Mouse (Mus musculus): ENCODE results near the gene Nrp1. TPM values are rescaled to one million over a fixed set of nuclear protein-coding genes. Genes with fewer than 3 reads are reported as not detected.

Nrp1 gene
- polyA plus RNA-seq, 1 experiment from 2014 or later, result 8.7 TPM

DNA sequence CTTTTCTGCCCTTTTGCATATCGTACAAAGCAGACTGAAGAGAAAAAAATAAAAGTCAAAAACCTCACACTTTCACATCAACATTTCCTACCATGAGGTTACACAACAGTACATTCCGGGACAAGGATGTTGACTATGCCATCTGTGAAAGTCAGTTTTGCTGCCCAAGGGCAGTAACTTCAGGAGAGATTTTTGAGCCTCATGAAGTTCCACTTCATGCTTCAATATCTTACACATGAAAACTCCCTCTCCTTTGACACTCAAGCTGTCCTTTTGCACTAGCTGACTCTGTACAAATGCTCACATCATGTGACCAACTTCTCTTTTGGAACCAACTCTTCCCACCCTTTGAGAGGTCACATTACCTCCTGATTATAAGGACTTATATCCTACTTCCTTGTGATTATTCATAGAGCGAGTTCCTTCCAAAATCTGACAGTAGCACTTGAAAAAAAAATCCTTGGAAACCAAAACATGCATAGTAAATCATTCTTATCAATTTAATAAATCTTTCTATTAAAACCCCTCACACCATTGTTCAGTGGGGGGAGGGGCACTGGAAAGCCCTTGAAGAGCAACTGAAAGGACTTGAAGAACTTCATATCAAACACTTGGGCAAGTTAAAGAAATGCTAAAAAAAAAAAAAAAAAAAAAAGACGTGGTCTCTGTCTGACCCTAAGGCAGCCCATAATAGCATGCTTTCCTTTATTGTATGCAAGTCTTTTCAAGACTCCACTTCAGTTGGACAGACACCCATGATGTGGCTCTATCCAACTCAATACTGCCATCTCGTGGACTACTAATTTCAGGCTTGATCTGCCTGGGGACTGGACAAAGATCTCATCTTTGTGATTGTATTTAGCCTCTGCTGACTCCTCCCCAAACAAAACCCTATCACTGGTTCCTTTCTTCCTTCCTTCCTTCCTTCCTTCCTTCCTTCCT, 133.0 kb downstream of the Nrp1 start:
- Histone ChIP-seq H3K4me1 (ENCODE audit: insufficient read depth) (peaks cover 24% of the 10 kb centered on the region), H3K4me2 (ENCODE audit: low read depth, low read length) (no peak overlapping the region), H3K27ac (ENCODE audit: low read depth) (no peak overlapping the region), H3K9me3 (ENCODE audit: low read length) (no peaks in the 10 kb centered on the region), H3K27me3 (ENCODE audit: insufficient read depth, low read length) (no peaks in the 10 kb centered on the region), H3K36me3 (replicated peaks; ENCODE audit: insufficient read depth, low read length) (no peaks in the 10 kb centered on the region), H3K4me3 (ENCODE audit: low read depth, low read length) (no peak overlapping the region), H3K9ac (replicated peaks) (no peak overlapping the region)
- WGBS (ENCODE audit: insufficient replicate concordance), result 29% methylated on average over 5 of the region's 5 CpGs
- DNase-seq (peak; percentile 34), ATAC-seq (peak; percentile 60)
- no peak for TF ChIP-seq EP300 (IDR thresholded peaks at IDR 0.05; ENCODE audit: low read depth)
- peak; percentile 85 for TF ChIP-seq CTCF (IDR thresholded peaks at IDR 0.05; ENCODE audit: low read depth)

DNA sequence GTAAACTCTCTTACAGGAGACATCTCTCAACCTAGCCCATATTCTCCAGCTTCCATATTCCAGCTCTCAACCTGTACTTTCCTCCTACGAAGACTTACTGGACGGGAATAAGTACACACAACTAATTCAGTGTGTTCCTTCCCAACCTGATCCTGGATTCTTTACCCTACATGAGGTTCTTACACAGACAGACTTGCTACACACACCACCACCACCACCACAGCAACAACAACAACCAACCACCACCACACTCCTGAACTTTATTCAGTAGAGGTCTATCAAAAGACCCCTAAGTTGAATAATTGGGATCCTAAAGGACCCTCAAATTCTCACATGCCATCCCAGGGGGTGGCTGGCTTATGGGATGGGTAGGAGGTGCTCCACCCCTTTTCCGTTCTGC, 135.4 kb downstream of the Nrp1 start:
- no peak for DNase-seq
- 92% methylated on average over 3 of the region's 3 CpGs for WGBS (ENCODE audit: insufficient replicate concordance)
- H3K4me2 ChIP-seq (ENCODE audit: low read depth, low read length), result no peak overlapping the region
- no peak for ATAC-seq
- H3K36me3 ChIP-seq (replicated peaks; ENCODE audit: insufficient read depth, low read length), result no peaks in the 10 kb centered on the region
- H3K9me3 ChIP-seq (ENCODE audit: low read length), result no peaks in the 10 kb centered on the region
- H3K27ac ChIP-seq (ENCODE audit: low read depth), result no peak overlapping the region
- H3K4me3 ChIP-seq (ENCODE audit: low read depth, low read length), result no peak overlapping the region
- H3K9ac ChIP-seq (replicated peaks), result no peak overlapping the region
- H3K27me3 ChIP-seq (ENCODE audit: insufficient read depth, low read length), result no peaks in the 10 kb centered on the region
- no peak for TF ChIP-seq CTCF (IDR thresholded peaks at IDR 0.05; ENCODE audit: low read depth)
- TF ChIP-seq EP300 (IDR thresholded peaks at IDR 0.05; ENCODE audit: low read depth), result no peak
- peaks cover 16% of the 10 kb centered on the region for H3K4me1 ChIP-seq (ENCODE audit: insufficient read depth)

DNA sequence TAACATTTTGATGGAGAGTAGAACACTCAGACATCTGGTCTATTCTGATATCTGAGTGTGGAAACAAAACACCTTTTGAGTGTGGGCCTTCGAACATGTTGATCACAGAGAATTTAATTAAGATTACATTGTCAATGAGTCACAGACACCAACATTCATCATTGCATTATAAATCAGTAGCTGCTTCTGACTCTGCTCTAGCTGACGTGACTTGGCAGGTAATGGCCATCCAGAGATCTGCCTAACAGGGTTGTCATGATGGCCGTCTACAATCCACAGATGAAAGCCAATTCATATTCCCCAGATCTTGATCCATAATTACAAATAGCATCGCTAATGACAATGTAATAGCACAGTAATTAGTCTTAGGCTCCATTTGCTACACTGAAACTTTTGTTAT, 140.4 kb downstream of the Nrp1 start:
- no peak overlapping the region for H3K9ac ChIP-seq (replicated peaks)
- TF ChIP-seq CTCF (IDR thresholded peaks at IDR 0.05; ENCODE audit: low read depth) (no peak), EP300 (IDR thresholded peaks at IDR 0.05; ENCODE audit: low read depth) (no peak)
- no peaks in the 10 kb centered on the region for H3K27me3 ChIP-seq (ENCODE audit: insufficient read depth, low read length)
- no peak overlapping the region for H3K27ac ChIP-seq (ENCODE audit: low read depth)
- H3K9me3 ChIP-seq (ENCODE audit: low read length), result no peaks in the 10 kb centered on the region
- no peak overlapping the region for H3K4me3 ChIP-seq (ENCODE audit: low read depth, low read length)
- H3K4me1 ChIP-seq (ENCODE audit: insufficient read depth), result no peaks in the 10 kb centered on the region
- no peak overlapping the region for H3K4me2 ChIP-seq (ENCODE audit: low read depth, low read length)
- DNase-seq, result no peak
- WGBS (ENCODE audit: insufficient replicate concordance), result 73% methylated on average over 4 of the region's 4 CpGs
- H3K36me3 ChIP-seq (replicated peaks; ENCODE audit: insufficient read depth, low read length), result 0 out of 2 replicates have a peak, but pooled peaks cover 3% of the 10 kb centered on the region
- ATAC-seq, result no peak

DNA sequence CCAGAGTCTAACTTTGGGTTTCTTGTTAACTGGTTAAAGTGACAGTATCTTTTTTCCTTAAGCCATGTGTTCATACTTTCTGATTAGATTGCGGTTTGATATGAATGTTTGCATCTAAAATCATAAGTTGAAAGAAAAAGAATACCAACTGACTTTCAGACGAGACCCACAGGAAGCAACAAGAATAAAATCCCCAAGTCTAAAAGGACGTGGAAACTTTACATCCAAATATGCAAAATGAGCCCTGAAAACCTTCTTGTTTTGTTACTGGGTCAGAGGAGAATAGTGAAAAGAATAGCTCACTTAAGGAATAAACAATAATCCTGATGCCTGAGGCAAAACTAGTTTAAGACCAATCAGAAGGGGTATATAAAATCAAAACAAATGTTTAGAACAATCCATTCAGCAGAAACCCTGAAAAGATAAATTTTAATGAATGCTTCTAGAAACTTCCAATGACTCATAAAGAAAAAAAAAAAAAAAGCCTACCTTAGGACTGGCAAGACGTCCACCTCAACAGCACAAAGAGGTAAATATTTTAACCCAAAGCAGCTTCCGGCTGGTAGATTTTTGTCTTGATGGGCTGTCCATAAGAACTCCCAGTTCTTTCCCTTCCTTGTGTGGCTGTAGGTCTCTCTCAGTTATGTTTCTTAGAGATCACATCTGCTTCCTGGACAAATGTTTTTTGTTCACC, 145.9 kb downstream of the Nrp1 start:
- TF ChIP-seq CTCF (IDR thresholded peaks at IDR 0.05; ENCODE audit: low read depth), result no peak
- no peak for TF ChIP-seq EP300 (IDR thresholded peaks at IDR 0.05; ENCODE audit: low read depth)
- Histone ChIP-seq H3K9ac (replicated peaks) (no peak overlapping the region), H3K27ac (ENCODE audit: low read depth) (no peak overlapping the region), H3K4me2 (ENCODE audit: low read depth, low read length) (no peak overlapping the region), H3K9me3 (ENCODE audit: low read length) (no peaks in the 10 kb centered on the region), H3K4me1 (ENCODE audit: insufficient read depth) (no peaks in the 10 kb centered on the region), H3K27me3 (ENCODE audit: insufficient read depth, low read length) (no peaks in the 10 kb centered on the region), H3K36me3 (replicated peaks; ENCODE audit: insufficient read depth, low read length) (0 out of 2 replicates have a peak, but pooled peaks cover 3% of the 10 kb centered on the region), H3K4me3 (ENCODE audit: low read depth, low read length) (no peak overlapping the region)
- 65% methylated on average over 5 of the region's 5 CpGs for WGBS (ENCODE audit: insufficient replicate concordance)
- ATAC-seq, result no peak
- no peak for DNase-seq

DNA sequence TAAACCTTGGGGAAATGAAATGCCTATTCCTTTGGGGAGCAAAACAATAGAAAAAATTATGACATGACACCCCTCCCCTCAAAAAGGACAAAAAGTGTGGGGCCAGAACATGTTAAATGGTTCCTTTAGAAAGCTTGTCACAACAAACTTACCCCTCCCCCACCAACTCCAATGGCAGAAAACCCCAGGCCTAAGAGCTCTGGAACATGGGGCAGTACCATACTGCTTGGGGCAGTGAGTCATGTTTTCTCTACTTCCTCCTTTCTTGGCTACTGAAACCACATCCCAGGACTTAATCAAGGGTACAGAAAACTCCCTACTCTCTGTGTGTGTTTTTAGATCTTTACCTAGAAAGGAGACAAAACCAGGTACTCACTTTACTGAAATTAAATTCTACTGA, 147.5 kb downstream of the Nrp1 start:
- H3K4me1 ChIP-seq (ENCODE audit: insufficient read depth), result no peaks in the 10 kb centered on the region
- no peak for TF ChIP-seq CTCF (IDR thresholded peaks at IDR 0.05; ENCODE audit: low read depth)
- TF ChIP-seq EP300 (IDR thresholded peaks at IDR 0.05; ENCODE audit: low read depth), result no peak
- H3K9me3 ChIP-seq (ENCODE audit: low read length), result no peaks in the 10 kb centered on the region
- 0 out of 2 replicates have a peak, but pooled peaks cover 3% of the 10 kb centered on the region for H3K36me3 ChIP-seq (replicated peaks; ENCODE audit: insufficient read depth, low read length)
- no peak overlapping the region for H3K27ac ChIP-seq (ENCODE audit: low read depth)
- H3K4me3 ChIP-seq (ENCODE audit: low read depth, low read length), result no peak overlapping the region
- no peak overlapping the region for H3K4me2 ChIP-seq (ENCODE audit: low read depth, low read length)
- no peaks in the 10 kb centered on the region for H3K27me3 ChIP-seq (ENCODE audit: insufficient read depth, low read length)
- ATAC-seq (no peak), DNase-seq (no peak)
- H3K9ac ChIP-seq (replicated peaks), result no peak overlapping the region

DNA sequence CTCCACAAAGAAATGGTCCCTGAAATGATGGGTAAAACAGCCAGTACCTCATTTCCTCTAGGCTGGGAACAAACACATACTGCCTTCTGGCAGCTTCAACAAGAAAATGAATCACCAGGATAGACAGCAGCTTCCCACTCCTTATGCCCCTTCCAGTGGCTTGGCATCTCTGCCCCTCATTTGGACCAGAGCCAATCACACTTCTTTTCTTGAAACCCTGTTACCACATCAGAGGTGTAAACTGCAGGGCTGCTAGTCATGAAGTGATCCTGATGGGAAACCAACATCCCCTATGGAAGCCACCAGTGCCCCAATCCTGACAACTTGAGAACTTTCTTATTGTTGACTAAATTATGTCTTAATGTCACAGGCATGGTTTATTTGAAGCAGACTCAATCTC, 150.3 kb downstream of the Nrp1 start:
- Histone ChIP-seq H3K4me3 (ENCODE audit: low read depth, low read length) (no peak overlapping the region), H3K9me3 (ENCODE audit: low read length) (no peaks in the 10 kb centered on the region), H3K27me3 (ENCODE audit: insufficient read depth, low read length) (no peaks in the 10 kb centered on the region), H3K36me3 (replicated peaks; ENCODE audit: insufficient read depth, low read length) (no peaks in the 10 kb centered on the region), H3K4me2 (ENCODE audit: low read depth, low read length) (no peak overlapping the region), H3K4me1 (ENCODE audit: insufficient read depth) (no peaks in the 10 kb centered on the region), H3K27ac (ENCODE audit: low read depth) (no peak overlapping the region), H3K9ac (replicated peaks) (no peak overlapping the region)
- DNase-seq, result no peak
- no peak for TF ChIP-seq CTCF (IDR thresholded peaks at IDR 0.05; ENCODE audit: low read depth)
- TF ChIP-seq EP300 (IDR thresholded peaks at IDR 0.05; ENCODE audit: low read depth), result no peak
- ATAC-seq, result no peak

Measured in liver, postnatal 0 days (tissue).